ENCODE assay signal across 17 mouse cellular contexts in genomic region chr6:15742591-15743149, GRCm38 (mm10). TPM values are rescaled to one million over a fixed set of nuclear protein-coding genes. Genes with fewer than 3 reads are reported as not detected.
A peak's percentile ranks its signal among the peaks of the same experiment; 100 is the strongest.
DNase-seq lines count a peak whose midpoint lies in the region; ATAC-seq and TF ChIP-seq lines count a peak whose summit lies in the region.
"Had no signal": no experiment of that assay in that cellular context is flagged by ENCODE, and none has a peak within 500 bp of the region (broad histone marks: within the 10 kb centered on the region; RNA-seq: fewer than 3 reads in every experiment).

No protein-coding gene starts in this region.

- no peak for DNase-seq in heart, adult 18-20 months
- DNase-seq in right cerebral cortex, postnatal 25 days, result no peak
- DNase-seq in lung, postnatal 36 days, result no peak
- DNase-seq: B cell, adult 2 months; cerebellum, adult 9-11 months; kidney, postnatal 36 days; thymus, adult 18-20 months had no signal

- H3K79me2 ChIP-seq in C2C12 (ENCODE audit: control insufficient read depth, insufficient read depth), result peaks cover 67% of the 10 kb centered on the region

- no peak for TF ChIP-seq CTCF in C2C12 (IDR thresholded peaks at IDR 0.05; ENCODE audit: control insufficient read depth, insufficient read depth, insufficient read length)

- WGBS in heart, embryonic 11.5 days (ENCODE audit: insufficient replicate concordance), result 59% methylated on average over 6 of the region's 6 CpGs
- WGBS in intestine, embryonic 16.5 days, result 87% methylated on average over 6 of the region's 6 CpGs
- WGBS in intestine, embryonic 15.5 days, result 89% methylated on average over 6 of the region's 6 CpGs
- WGBS in limb, embryonic 15.5 days, result 80% methylated on average over 6 of the region's 6 CpGs

- no peak overlapping the region for H3K4me2 ChIP-seq in heart, embryonic 11.5 days
- H3K4me2 ChIP-seq in intestine, embryonic 16.5 days (ENCODE audit: low read depth, low read length), result no peak overlapping the region
- no peak overlapping the region for H3K4me2 ChIP-seq in intestine, embryonic 15.5 days (replicated peaks)
- no peak overlapping the region for H3K4me2 ChIP-seq in limb, embryonic 15.5 days
- H3K4me2 ChIP-seq: lung, embryonic 15.5 days; midbrain, embryonic 12.5 days; neural tube, embryonic 15.5 days had no signal

- H3K36me3 ChIP-seq in heart, embryonic 11.5 days (ENCODE audit: control insufficient read depth, insufficient read depth, low read length), result 0 out of 2 replicates have a peak, but pooled peaks cover 3% of the 10 kb centered on the region
- H3K36me3 ChIP-seq in intestine, embryonic 16.5 days (ENCODE audit: control insufficient read depth, insufficient read depth, low read length), result no peaks in the 10 kb centered on the region; the same call in 1 of the 2 replicates
- no peaks in the 10 kb centered on the region for H3K36me3 ChIP-seq in intestine, embryonic 15.5 days
- H3K36me3 ChIP-seq in C2C12 (ENCODE audit: control insufficient read depth, insufficient read depth), result peaks cover 76% of the 10 kb centered on the region
- H3K36me3 ChIP-seq in limb, embryonic 15.5 days, result peaks cover 19% of the 10 kb centered on the region
- H3K36me3 ChIP-seq: hindbrain, embryonic 10.5 days; midbrain, embryonic 12.5 days; neural tube, embryonic 15.5 days had no signal

- peaks cover 10% of the 10 kb centered on the region for H3K4me1 ChIP-seq in heart, embryonic 11.5 days (ENCODE audit: control insufficient read depth, insufficient read depth, low read length)
- no peaks in the 10 kb centered on the region for H3K4me1 ChIP-seq in intestine, embryonic 16.5 days (ENCODE audit: control insufficient read depth, insufficient read depth, low read length)
- peaks cover 10% of the 10 kb centered on the region; the same call in 1 of the 2 replicates for H3K4me1 ChIP-seq in intestine, embryonic 15.5 days (replicated peaks)
- peaks cover 13% of the 10 kb centered on the region; the same call in 1 of the 2 replicates for H3K4me1 ChIP-seq in limb, embryonic 15.5 days
- H3K4me1 ChIP-seq: neural tube, embryonic 15.5 days had no signal

- H3K4me3 ChIP-seq in heart, embryonic 11.5 days (ENCODE audit: low read depth, low read length), result no peak overlapping the region
- no peak overlapping the region for H3K4me3 ChIP-seq in intestine, embryonic 16.5 days (ENCODE audit: low read length)
- H3K4me3 ChIP-seq in intestine, embryonic 15.5 days (replicated peaks), result no peak overlapping the region
- H3K4me3 ChIP-seq in C2C12 (ENCODE audit: insufficient read depth, poor library complexity, severe bottlenecking), result no peak overlapping the region
- H3K4me3 ChIP-seq in limb, embryonic 15.5 days, result no peak overlapping the region
- H3K4me3 ChIP-seq: forebrain, embryonic 10.5 days; hindbrain, embryonic 10.5 days; lung, embryonic 15.5 days; midbrain, embryonic 12.5 days; neural tube, embryonic 15.5 days had no signal

- H3ac ChIP-seq in C2C12 (ENCODE audit: control insufficient read depth, insufficient read length, low read depth), result peak overlapping the region; percentile 18

- H3K27me3 ChIP-seq in heart, embryonic 11.5 days (ENCODE audit: control insufficient read depth, insufficient read depth, low read length), result no peaks in the 10 kb centered on the region
- no peaks in the 10 kb centered on the region for H3K27me3 ChIP-seq in intestine, embryonic 16.5 days (replicated peaks; ENCODE audit: control insufficient read depth, insufficient read depth, low read length)
- H3K27me3 ChIP-seq in intestine, embryonic 15.5 days (replicated peaks), result no peaks in the 10 kb centered on the region
- H3K27me3 ChIP-seq in C2C12 (ENCODE audit: control insufficient read depth, insufficient read depth, insufficient read length), result no peaks in the 10 kb centered on the region
- no peaks in the 10 kb centered on the region for H3K27me3 ChIP-seq in limb, embryonic 15.5 days
- H3K27me3 ChIP-seq: lung, embryonic 15.5 days; midbrain, embryonic 12.5 days; neural tube, embryonic 15.5 days had no signal

- no peaks in the 10 kb centered on the region for H3K9me3 ChIP-seq in heart, embryonic 11.5 days (replicated peaks; ENCODE audit: control insufficient read depth, low read length)
- H3K9me3 ChIP-seq in intestine, embryonic 16.5 days (ENCODE audit: control insufficient read depth, low read length), result no peaks in the 10 kb centered on the region
- no peaks in the 10 kb centered on the region for H3K9me3 ChIP-seq in intestine, embryonic 15.5 days
- no peaks in the 10 kb centered on the region for H3K9me3 ChIP-seq in limb, embryonic 15.5 days
- H3K9me3 ChIP-seq: forebrain, embryonic 10.5 days; hindbrain, embryonic 10.5 days; lung, embryonic 15.5 days; midbrain, embryonic 12.5 days; neural tube, embryonic 15.5 days had no signal

- H3K79me3 ChIP-seq in C2C12 (ENCODE audit: low read depth), result peaks cover 28% of the 10 kb centered on the region

- ATAC-seq in heart, embryonic 11.5 days (replicated peaks; ENCODE audit: insufficient number of reproducible peaks, low FRiP score, low TSS enrichment), result no peak
- ATAC-seq in intestine, embryonic 16.5 days, result no peak
- ATAC-seq in intestine, embryonic 15.5 days, result no peak
- no peak for ATAC-seq in limb, embryonic 15.5 days (ENCODE audit: insufficient number of reproducible peaks, low FRiP score, low TSS enrichment, low read depth)

- peak overlapping the region; percentile 79 for H3K27ac ChIP-seq in heart, embryonic 11.5 days (ENCODE audit: low read depth, low read length)
- H3K27ac ChIP-seq in intestine, embryonic 16.5 days (ENCODE audit: low read length), result peak overlapping the region; percentile 7; the same call in 1 of the 2 replicates
- no peak overlapping the region for H3K27ac ChIP-seq in intestine, embryonic 15.5 days
- H3K27ac ChIP-seq in limb, embryonic 15.5 days, result peak overlapping the region; percentile 71
- H3K27ac ChIP-seq: forebrain, embryonic 10.5 days; hindbrain, embryonic 10.5 days; midbrain, embryonic 12.5 days; neural tube, embryonic 15.5 days had no signal

- no peak overlapping the region for H3K9ac ChIP-seq in heart, embryonic 11.5 days (ENCODE audit: low read depth, low read length)
- no peak overlapping the region for H3K9ac ChIP-seq in intestine, embryonic 16.5 days (ENCODE audit: low read depth, low read length)
- no peak overlapping the region for H3K9ac ChIP-seq in intestine, embryonic 15.5 days
- no peak overlapping the region for H3K9ac ChIP-seq in limb, embryonic 15.5 days
- H3K9ac ChIP-seq: lung, embryonic 15.5 days; midbrain, embryonic 12.5 days; neural tube, embryonic 15.5 days had no signal

TF ChIP-seq in C2C12, 6 proteins besides CTCF, POLR2A, EP300 and RAD21:
- peak; percentile 51 for TF ChIP-seq FOSL1 (IDR thresholded peaks at IDR 0.05; ENCODE audit: insufficient read depth, low read length, poor library complexity, severe bottlenecking)
- no peak for TF ChIP-seq MYOG (IDR thresholded peaks at IDR 0.05; ENCODE audit: control insufficient read depth, extremely low read depth, insufficient read length)
- TF ChIP-seq USF1 (IDR thresholded peaks at IDR 0.05; ENCODE audit: low read depth), result peak; percentile 92
- no peak for TF ChIP-seq CEBPB (IDR thresholded peaks at IDR 0.05; ENCODE audit: low read depth)
- TF ChIP-seq MAX (IDR thresholded peaks at IDR 0.05), result peak; percentile 90
- peak; percentile 20 for TF ChIP-seq MYOD1 (IDR thresholded peaks at IDR 0.05; ENCODE audit: control insufficient read depth, insufficient read length, low read depth)

RNA-seq across cellular contexts. Expression of gene Mdfic, which starts 22.2 kb away (rescaled TPM):
- 7.4 and 8.1 TPM in 2 replicates for polyA plus RNA-seq in heart, embryonic 11.5 days (2014; fragmentation: Nextera tagmentation; extraction: Ambion mirVana)
- total RNA-seq in heart, adult 18-20 months (2021), result 10 to 100 TPM; 15.2 to 17.2 TPM
- polyA plus RNA-seq in intestine, embryonic 16.5 days (2015; fragmentation: Nextera tagmentation; extraction: Ambion mirVana), result 3.0 and 3.4 TPM in 2 replicates
- polyA plus RNA-seq in intestine, embryonic 15.5 days (2015; fragmentation: Nextera tagmentation; extraction: Ambion mirVana), result 4.1 and 4.5 TPM in 2 replicates
- 17.6 TPM for polyA plus RNA-seq in C2C12 (2012; fragmentation: generic; extraction: Trizol)
- 10.1 and 10.2 TPM in 2 replicates for polyA plus RNA-seq in limb, embryonic 15.5 days (2015; fragmentation: Nextera tagmentation; extraction: Ambion mirVana)
